Mouse (Mus musculus): ENCODE measurements around the gene Pgbd5. TPM values are rescaled to one million over a fixed set of nuclear protein-coding genes. Genes with fewer than 3 reads are reported as not detected.

Pgbd5 gene
- polyA plus RNA-seq (2015; fragmentation: Nextera tagmentation; extraction: Ambion mirVana) = 1.5 and 1.9 TPM in 2 replicates

DNA sequence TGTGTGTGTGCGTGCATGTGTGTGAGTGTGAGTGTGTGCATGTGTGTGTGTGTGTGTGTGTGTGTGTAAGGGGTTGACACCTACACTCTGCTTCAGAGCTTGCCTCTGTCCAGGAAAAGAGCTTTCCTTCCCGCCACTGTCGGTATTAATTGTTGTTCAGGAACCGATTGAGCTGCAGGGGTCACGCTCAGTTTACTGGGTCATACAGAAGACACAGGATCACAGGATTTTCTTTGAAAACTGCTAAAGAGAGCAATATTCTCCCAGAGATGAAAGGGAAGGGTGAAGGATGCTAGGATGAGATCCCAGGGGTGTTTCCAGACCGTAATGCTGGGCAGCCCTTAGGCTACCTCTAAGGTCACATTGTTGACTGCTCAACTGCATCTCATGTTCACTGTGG, at the start of gene Pgbd5:
Gene Pgbd5 (minus strand): TSS at position 101 of the 400 bp plus-strand sequence.
- Histone ChIP-seq H3K4me3 (ENCODE audit: low read length) (no peak within 1 kb of the TSS), H3K4me1 (ENCODE audit: control insufficient read depth, insufficient read depth, low read length) (peaks cover 8% of the 10 kb centered on the region; the same call in 1 of the 2 replicates), H3K4me2 (ENCODE audit: low read depth, low read length) (no peak within 1 kb of the TSS), H3K9me3 (replicated peaks; ENCODE audit: control insufficient read depth, low read length) (no peaks in the 10 kb centered on the region), H3K36me3 (ENCODE audit: control insufficient read depth, insufficient read depth) (no peaks in the 10 kb centered on the region), H3K27ac (ENCODE audit: low read length) (no peak within 1 kb of the TSS), H3K9ac (ENCODE audit: low read length) (no peak within 1 kb of the TSS), H3K27me3 (ENCODE audit: control insufficient read depth, insufficient read depth, low read length) (no peaks in the 10 kb centered on the region)
- ATAC-seq (replicated peaks; ENCODE audit: extremely low read depth, insufficient read depth, low FRiP score) = no peak
- 75% methylated on average over 6 of the region's 6 CpGs for WGBS

DNA sequence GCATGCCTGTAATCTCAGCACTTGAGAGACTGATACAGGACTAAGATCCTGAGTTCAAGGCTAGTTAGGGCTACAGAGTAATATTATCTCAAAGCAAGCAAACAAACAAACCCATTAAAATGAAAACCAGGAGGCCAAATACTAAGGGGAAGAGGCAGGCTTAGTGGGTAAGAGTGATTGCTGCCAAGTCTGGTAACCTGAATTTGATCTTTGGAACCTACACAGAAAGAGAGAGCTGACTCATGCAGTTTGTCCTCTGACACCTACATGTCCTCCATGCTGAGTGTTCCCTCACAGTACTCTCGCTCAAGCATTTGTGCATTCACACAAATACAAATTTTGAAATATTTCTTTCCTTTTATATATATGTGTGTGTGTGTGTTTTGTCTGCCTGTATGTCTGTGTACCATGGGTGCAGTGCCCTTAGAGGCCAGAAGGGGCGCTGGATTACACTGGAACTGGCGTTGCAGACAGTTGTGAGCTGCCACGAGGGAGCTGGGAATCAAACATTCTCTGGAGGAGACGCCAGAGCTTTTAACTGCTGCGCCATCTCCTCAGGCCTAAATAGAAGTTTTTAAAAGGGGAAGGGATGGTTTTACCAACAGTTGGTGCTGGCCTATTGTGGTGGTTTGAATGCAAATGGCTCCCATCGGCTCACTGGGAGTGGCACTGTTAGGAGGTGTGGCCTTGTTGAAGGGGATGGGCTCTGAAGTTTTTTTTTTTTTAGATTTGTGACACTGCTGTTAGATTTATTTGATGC, 44.1 kb upstream of the Pgbd5 start:
- H3K4me3 ChIP-seq (ENCODE audit: low read length) = no peak overlapping the region
- H3K4me2 ChIP-seq (ENCODE audit: low read depth, low read length) = no peak overlapping the region
- 67% methylated on average over 7 of the region's 7 CpGs for WGBS
- H3K9ac ChIP-seq (ENCODE audit: low read length) = no peak overlapping the region
- no peaks in the 10 kb centered on the region for H3K36me3 ChIP-seq (ENCODE audit: control insufficient read depth, insufficient read depth)
- H3K27me3 ChIP-seq (ENCODE audit: control insufficient read depth, insufficient read depth, low read length) = no peaks in the 10 kb centered on the region
- H3K27ac ChIP-seq (ENCODE audit: low read length) = no peak overlapping the region
- peaks cover 3% of the 10 kb centered on the region; the same call in 1 of the 2 replicates for H3K9me3 ChIP-seq (replicated peaks; ENCODE audit: control insufficient read depth, low read length)
- ATAC-seq (replicated peaks; ENCODE audit: extremely low read depth, insufficient read depth, low FRiP score) = no peak
- H3K4me1 ChIP-seq (ENCODE audit: control insufficient read depth, insufficient read depth, low read length) = no peaks in the 10 kb centered on the region

DNA sequence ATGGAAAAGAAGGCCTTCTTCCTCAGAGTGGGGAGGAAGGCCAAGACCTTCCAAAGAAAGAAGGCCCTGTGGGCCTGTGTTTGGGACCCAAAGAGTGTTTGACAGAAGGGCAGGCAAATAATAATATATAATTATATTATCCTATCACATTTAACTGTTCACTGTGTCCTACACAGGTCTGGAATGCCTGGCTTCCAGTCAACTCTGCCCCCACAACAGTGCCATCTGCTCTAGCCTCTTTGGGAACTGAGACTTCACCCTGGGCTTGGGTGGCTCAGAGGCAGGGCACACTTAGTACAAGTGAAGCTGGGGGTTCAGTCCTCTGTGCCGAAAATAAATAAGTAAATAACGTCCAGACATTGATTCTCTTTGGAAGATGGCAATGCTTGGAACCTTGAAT, 43.3 kb upstream of the Pgbd5 start:
- H3K27ac ChIP-seq (ENCODE audit: low read length) = no peak overlapping the region
- 0 out of 2 replicates have a peak, but pooled peaks cover 2% of the 10 kb centered on the region for H3K27me3 ChIP-seq (ENCODE audit: control insufficient read depth, insufficient read depth, low read length)
- H3K4me2 ChIP-seq (ENCODE audit: low read depth, low read length) = no peak overlapping the region
- H3K4me1 ChIP-seq (ENCODE audit: control insufficient read depth, insufficient read depth, low read length) = no peaks in the 10 kb centered on the region
- H3K9ac ChIP-seq (ENCODE audit: low read length) = no peak overlapping the region
- WGBS = 70% methylated on average over 2 of the region's 2 CpGs
- peaks cover 3% of the 10 kb centered on the region; the same call in 1 of the 2 replicates for H3K9me3 ChIP-seq (replicated peaks; ENCODE audit: control insufficient read depth, low read length)
- no peak overlapping the region for H3K4me3 ChIP-seq (ENCODE audit: low read length)
- H3K36me3 ChIP-seq (ENCODE audit: control insufficient read depth, insufficient read depth) = no peaks in the 10 kb centered on the region
- ATAC-seq (replicated peaks; ENCODE audit: extremely low read depth, insufficient read depth, low FRiP score) = no peak

DNA sequence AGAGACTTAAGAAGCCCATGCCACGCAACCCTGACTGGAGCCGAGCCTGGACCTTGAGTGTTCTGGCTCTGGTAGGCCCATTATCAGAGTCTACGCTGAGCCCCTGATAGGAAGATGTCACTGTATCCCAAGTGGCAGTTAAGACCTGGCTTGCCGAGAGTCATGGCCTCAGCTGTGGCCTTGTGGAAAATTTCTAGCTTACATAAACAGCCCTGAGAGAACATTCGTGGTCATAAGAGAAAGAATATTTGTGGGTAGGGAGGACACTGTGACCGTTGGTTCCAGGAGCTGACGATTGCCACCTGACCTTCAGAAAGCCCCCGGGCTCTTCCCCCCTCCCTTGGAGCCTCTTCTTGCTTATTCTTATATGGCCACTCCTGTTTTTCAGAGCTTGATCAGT, 40.9 kb upstream of the Pgbd5 start:
- no peaks in the 10 kb centered on the region for H3K36me3 ChIP-seq (ENCODE audit: control insufficient read depth, insufficient read depth)
- no peak overlapping the region for H3K4me3 ChIP-seq (ENCODE audit: low read length)
- H3K9ac ChIP-seq (ENCODE audit: low read length) = no peak overlapping the region
- peaks cover 3% of the 10 kb centered on the region; the same call in 1 of the 2 replicates for H3K9me3 ChIP-seq (replicated peaks; ENCODE audit: control insufficient read depth, low read length)
- no peaks in the 10 kb centered on the region for H3K4me1 ChIP-seq (ENCODE audit: control insufficient read depth, insufficient read depth, low read length)
- ATAC-seq (replicated peaks; ENCODE audit: extremely low read depth, insufficient read depth, low FRiP score) = no peak
- no peak overlapping the region for H3K4me2 ChIP-seq (ENCODE audit: low read depth, low read length)
- H3K27me3 ChIP-seq (ENCODE audit: control insufficient read depth, insufficient read depth, low read length) = 0 out of 2 replicates have a peak, but pooled peaks cover 2% of the 10 kb centered on the region
- H3K27ac ChIP-seq (ENCODE audit: low read length) = no peak overlapping the region
- 70% methylated on average over 8 of the region's 8 CpGs for WGBS

DNA sequence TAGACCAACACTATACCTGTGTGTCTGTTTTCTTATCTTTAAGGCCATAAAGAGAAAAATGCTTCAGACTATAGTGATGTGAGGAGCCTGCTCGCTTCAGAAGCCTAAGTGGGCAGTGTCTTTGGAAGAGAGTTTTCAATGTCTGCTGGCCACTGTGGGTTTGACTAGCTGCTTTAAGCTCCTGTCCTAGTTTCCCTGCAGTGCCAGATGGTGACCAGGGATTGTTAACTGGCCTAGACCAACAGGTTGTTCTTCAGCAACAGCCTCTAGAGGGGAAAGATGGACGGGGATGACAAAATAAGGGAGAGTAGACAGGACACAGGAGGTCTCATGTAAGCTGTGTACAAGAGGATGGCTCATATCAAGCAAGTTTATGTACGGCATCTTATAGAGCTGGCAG, 39.8 kb upstream of the Pgbd5 start:
- 75% methylated on average over 3 of the region's 3 CpGs for WGBS
- no peak overlapping the region for H3K4me2 ChIP-seq (ENCODE audit: low read depth, low read length)
- H3K4me3 ChIP-seq (ENCODE audit: low read length) = no peak overlapping the region
- H3K27ac ChIP-seq (ENCODE audit: low read length) = no peak overlapping the region
- 0 out of 2 replicates have a peak, but pooled peaks cover 2% of the 10 kb centered on the region for H3K27me3 ChIP-seq (ENCODE audit: control insufficient read depth, insufficient read depth, low read length)
- no peak for ATAC-seq (replicated peaks; ENCODE audit: extremely low read depth, insufficient read depth, low FRiP score)
- no peaks in the 10 kb centered on the region for H3K4me1 ChIP-seq (ENCODE audit: control insufficient read depth, insufficient read depth, low read length)
- H3K9me3 ChIP-seq (replicated peaks; ENCODE audit: control insufficient read depth, low read length) = peaks cover 3% of the 10 kb centered on the region; the same call in 1 of the 2 replicates
- no peaks in the 10 kb centered on the region for H3K36me3 ChIP-seq (ENCODE audit: control insufficient read depth, insufficient read depth)
- no peak overlapping the region for H3K9ac ChIP-seq (ENCODE audit: low read length)

DNA sequence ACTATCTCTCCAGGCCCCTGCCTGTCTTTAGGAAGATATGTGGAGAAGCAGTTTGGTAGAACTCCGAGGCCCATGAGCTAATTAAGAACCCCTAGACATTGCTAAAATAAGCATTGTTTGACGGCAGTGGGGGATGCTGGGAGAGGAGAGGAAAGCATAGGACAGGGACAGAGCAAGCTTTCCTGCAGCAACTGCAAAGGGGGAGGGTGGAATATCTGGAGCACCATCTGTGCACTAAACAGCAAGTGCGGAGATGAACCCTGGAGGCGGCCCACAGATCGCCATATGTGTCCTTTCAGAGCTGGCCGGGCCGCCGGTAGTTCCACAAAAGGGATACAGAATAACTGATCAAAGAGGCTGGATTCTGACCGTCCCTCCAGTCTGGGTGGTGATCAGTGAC, 37.2 kb upstream of the Pgbd5 start:
- 0 out of 2 replicates have a peak, but pooled peaks cover 2% of the 10 kb centered on the region for H3K27me3 ChIP-seq (ENCODE audit: control insufficient read depth, insufficient read depth, low read length)
- no peak overlapping the region for H3K4me3 ChIP-seq (ENCODE audit: low read length)
- H3K9me3 ChIP-seq (replicated peaks; ENCODE audit: control insufficient read depth, low read length) = no peaks in the 10 kb centered on the region
- H3K27ac ChIP-seq (ENCODE audit: low read length) = no peak overlapping the region
- H3K9ac ChIP-seq (ENCODE audit: low read length) = no peak overlapping the region
- no peaks in the 10 kb centered on the region for H3K4me1 ChIP-seq (ENCODE audit: control insufficient read depth, insufficient read depth, low read length)
- WGBS = 71% methylated on average over 9 of the region's 9 CpGs
- no peaks in the 10 kb centered on the region for H3K36me3 ChIP-seq (ENCODE audit: control insufficient read depth, insufficient read depth)
- no peak overlapping the region for H3K4me2 ChIP-seq (ENCODE audit: low read depth, low read length)
- ATAC-seq (replicated peaks; ENCODE audit: extremely low read depth, insufficient read depth, low FRiP score) = no peak

DNA sequence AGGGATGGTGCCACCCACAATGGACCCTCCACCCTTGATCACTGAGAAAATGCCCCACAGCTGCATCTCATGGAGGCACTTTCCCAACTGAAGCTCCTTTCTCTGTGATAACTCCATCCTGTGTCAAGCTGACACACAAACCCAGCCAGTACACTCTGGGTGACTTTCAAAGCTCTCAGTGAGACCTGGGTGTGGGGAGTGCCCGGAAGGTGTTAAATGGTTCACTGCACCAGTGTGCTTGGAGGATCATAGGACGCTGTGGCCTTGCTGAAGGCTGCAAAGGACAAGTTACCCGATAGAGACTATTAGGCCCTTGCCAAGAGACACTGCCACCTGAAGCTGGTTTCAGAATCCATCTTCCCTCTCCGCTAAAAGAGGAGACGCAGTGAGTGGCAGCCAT, 36.2 kb upstream of the Pgbd5 start:
- H3K9me3 ChIP-seq (replicated peaks; ENCODE audit: control insufficient read depth, low read length) = no peaks in the 10 kb centered on the region

DNA sequence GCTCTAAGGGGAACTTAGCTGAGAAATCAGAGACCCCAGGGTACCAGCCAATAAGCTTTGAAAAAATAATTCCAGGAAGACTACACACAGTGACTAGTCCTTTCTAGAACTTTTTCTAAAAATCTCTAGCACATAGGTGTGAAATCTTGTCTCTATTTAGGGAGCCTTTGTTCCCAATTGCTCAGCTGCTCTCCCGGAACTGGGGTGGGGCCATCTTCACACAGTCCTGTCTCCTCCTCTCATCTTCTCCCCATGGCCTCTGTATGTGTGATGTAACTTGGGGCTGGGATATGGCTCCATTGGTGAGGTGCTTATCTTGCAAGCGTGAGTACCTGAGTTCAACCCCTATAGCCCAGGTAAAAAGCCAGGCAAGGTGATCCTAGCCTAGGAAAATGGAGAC, 25.2 kb upstream of the Pgbd5 start:
- no peak overlapping the region for H3K4me3 ChIP-seq (ENCODE audit: low read length)
- no peak overlapping the region for H3K27ac ChIP-seq (ENCODE audit: low read length)
- H3K4me2 ChIP-seq (ENCODE audit: low read depth, low read length) = no peak overlapping the region
- no peak for ATAC-seq (replicated peaks; ENCODE audit: extremely low read depth, insufficient read depth, low FRiP score)
- H3K9me3 ChIP-seq (replicated peaks; ENCODE audit: control insufficient read depth, low read length) = no peaks in the 10 kb centered on the region
- 76% methylated on average over 2 of the region's 2 CpGs for WGBS
- H3K27me3 ChIP-seq (ENCODE audit: control insufficient read depth, insufficient read depth, low read length) = peaks cover 3% of the 10 kb centered on the region; the same call in 1 of the 2 replicates
- H3K9ac ChIP-seq (ENCODE audit: low read length) = no peak overlapping the region
- no peaks in the 10 kb centered on the region for H3K36me3 ChIP-seq (ENCODE audit: control insufficient read depth, insufficient read depth)
- no peaks in the 10 kb centered on the region for H3K4me1 ChIP-seq (ENCODE audit: control insufficient read depth, insufficient read depth, low read length)

More for the DNA sequence above, 36.2 kb upstream of the Pgbd5 start:
- Histone ChIP-seq H3K4me3 (ENCODE audit: low read length) (no peak overlapping the region), H3K27ac (ENCODE audit: low read length) (no peak overlapping the region), H3K4me1 (ENCODE audit: control insufficient read depth, insufficient read depth, low read length) (no peaks in the 10 kb centered on the region), H3K9ac (ENCODE audit: low read length) (no peak overlapping the region), H3K27me3 (ENCODE audit: control insufficient read depth, insufficient read depth, low read length) (0 out of 2 replicates have a peak, but pooled peaks cover 2% of the 10 kb centered on the region), H3K4me2 (ENCODE audit: low read depth, low read length) (no peak overlapping the region), H3K36me3 (ENCODE audit: control insufficient read depth, insufficient read depth) (no peaks in the 10 kb centered on the region)
- WGBS = 69% methylated on average over 5 of the region's 5 CpGs
- ATAC-seq (replicated peaks; ENCODE audit: extremely low read depth, insufficient read depth, low FRiP score) = no peak

DNA sequence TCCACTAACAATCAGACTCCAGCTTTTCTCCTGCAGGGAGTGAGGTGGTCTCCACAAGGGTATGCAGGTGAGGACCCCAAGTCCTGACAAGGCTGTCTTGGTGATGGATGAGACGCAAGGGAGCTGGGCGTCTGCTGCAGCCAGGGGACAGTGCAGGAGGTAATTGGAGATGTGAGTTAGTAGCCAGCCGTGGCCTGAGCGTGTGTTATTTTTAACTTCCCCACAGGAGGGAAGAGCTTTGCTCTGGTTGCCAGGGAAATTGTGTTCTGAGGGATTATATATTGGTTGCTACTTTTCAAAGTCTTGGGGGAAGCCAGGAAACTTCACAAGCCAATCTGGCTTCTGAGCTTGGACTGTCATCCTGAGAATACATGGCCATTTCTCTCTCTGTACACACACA, 23.7 kb upstream of the Pgbd5 start:
- WGBS = 19% methylated on average over 4 of the region's 4 CpGs

More for the DNA sequence above, 23.7 kb upstream of the Pgbd5 start:
- no peaks in the 10 kb centered on the region for H3K9me3 ChIP-seq (replicated peaks; ENCODE audit: control insufficient read depth, low read length)
- no peak overlapping the region for H3K4me2 ChIP-seq (ENCODE audit: low read depth, low read length)
- H3K4me1 ChIP-seq (ENCODE audit: control insufficient read depth, insufficient read depth, low read length) = no peaks in the 10 kb centered on the region
- no peak for ATAC-seq (replicated peaks; ENCODE audit: extremely low read depth, insufficient read depth, low FRiP score)
- peaks cover 4% of the 10 kb centered on the region; the same call in 1 of the 2 replicates for H3K27me3 ChIP-seq (ENCODE audit: control insufficient read depth, insufficient read depth, low read length)
- no peak overlapping the region for H3K4me3 ChIP-seq (ENCODE audit: low read length)
- H3K9ac ChIP-seq (ENCODE audit: low read length) = no peak overlapping the region
- H3K36me3 ChIP-seq (ENCODE audit: control insufficient read depth, insufficient read depth) = no peaks in the 10 kb centered on the region
- no peak overlapping the region for H3K27ac ChIP-seq (ENCODE audit: low read length)
